Mouse (Mus musculus): ENCODE data around the gene Olfr1323.

The Olfr1323 gene

GRCm38 (mm10) chrX:50019259-50019658 lies at the start of gene Olfr1323:
Olfr1323 (minus strand) TSS chrX:50019359.
- DNase-seq: no peak

- DNase-seq: no peak
These were observed 6.9 kb downstream of the Olfr1323 start for GRCm38 (mm10) chrX:50012242-50012641.
